Mouse (Mus musculus): Measurements from ENCODE around the gene Psmc5. TPM values are rescaled to one million over a fixed set of nuclear protein-coding genes. Genes with fewer than 3 reads are reported as not detected.
A peak's percentile ranks its signal among the peaks of the same experiment; 100 is the strongest.

Psmc5 gene
- polyA plus RNA-seq, 1 experiment from 2014 or later = 288 TPM

DNA sequence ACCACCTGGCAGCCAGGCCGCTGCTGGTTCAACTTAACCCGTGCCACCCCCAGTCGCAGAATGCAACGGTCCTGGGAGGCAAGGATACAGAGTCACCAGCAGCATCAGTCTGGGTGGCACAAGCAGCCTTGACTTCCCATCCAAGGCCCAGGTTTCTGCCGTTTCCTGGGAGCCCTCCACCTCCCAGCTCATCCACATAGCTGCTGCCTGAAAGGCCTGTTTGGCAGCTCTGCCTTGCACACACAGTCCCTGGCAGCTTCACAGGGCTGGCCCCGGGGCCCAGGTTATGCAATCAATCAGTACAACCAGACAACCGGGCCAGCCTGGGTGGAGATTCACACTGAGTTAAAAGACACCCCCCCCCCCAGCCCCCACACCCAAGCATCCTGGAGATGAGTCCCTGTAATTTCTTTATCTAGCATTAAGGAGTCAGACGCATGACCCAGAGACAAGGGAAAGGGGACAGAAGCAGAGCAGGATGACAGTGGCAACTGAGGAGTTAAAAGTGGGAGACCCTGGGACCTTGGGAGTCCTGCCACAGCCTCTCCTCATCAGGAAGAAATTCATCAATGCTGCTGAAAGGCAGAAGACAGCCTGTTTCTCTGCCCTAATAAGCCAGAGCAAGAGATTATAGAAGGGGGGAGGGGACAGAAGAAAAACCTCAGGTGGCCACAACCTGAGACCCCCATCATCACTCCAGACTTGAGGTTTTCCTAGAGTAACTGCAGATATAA lies 12.5 kb downstream of the Psmc5 start:
- H3K36me3 ChIP-seq (ENCODE audit: insufficient read depth) = peaks cover 53% of the 10 kb centered on the region
- TF ChIP-seq CTCF (IDR thresholded peaks at IDR 0.05; ENCODE audit: low read depth) = no peak
- no peaks in the 10 kb centered on the region for H3K27me3 ChIP-seq (ENCODE audit: insufficient read depth, low read length)
- ATAC-seq (ENCODE audit: insufficient read depth) = no peak
- WGBS = 21% methylated on average over 8 of the region's 8 CpGs
- DNase-seq = peak; percentile 49
- H3K27ac ChIP-seq (ENCODE audit: low read depth) = peak overlapping the region; percentile 72
- H3K4me3 ChIP-seq (ENCODE audit: low read depth, low read length) = peak overlapping the region; percentile 15
- peak overlapping the region; percentile 49 for H3K9ac ChIP-seq
- H3K9me3 ChIP-seq (ENCODE audit: low read depth, low read length) = no peaks in the 10 kb centered on the region
- peaks cover 22% of the 10 kb centered on the region for H3K4me1 ChIP-seq (ENCODE audit: insufficient read depth)
- peak overlapping the region; percentile 55 for H3K4me2 ChIP-seq

DNA sequence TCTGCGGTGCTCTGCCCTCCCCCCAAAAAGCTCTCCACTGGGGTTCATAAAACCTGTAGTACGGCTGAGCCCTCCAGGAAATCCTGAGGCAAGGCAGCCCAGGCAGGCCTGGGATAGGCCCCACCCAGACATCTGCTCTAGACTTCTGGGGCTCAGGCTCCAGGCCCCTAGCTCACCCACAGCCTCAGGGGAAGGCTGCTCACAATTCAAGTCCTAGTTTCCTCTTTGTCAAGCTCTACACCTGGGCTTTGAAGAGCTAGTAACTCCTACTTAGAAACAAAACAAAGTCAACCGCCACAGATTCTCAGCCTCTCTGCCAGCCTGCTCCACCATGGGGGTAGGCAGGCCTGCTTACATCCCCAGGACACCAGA lies 13.1 kb downstream of the Psmc5 start:
- ATAC-seq (ENCODE audit: insufficient read depth) (no peak), DNase-seq (peak; percentile 51)
- 11% methylated on average over 3 of the region's 3 CpGs for WGBS
- peak overlapping the region; percentile 55 for H3K4me2 ChIP-seq
- TF ChIP-seq CTCF (IDR thresholded peaks at IDR 0.05; ENCODE audit: low read depth) = no peak
- H3K4me3 ChIP-seq (ENCODE audit: low read depth, low read length) = peak overlapping the region; percentile 14
- H3K27me3 ChIP-seq (ENCODE audit: insufficient read depth, low read length) = no peaks in the 10 kb centered on the region
- H3K27ac ChIP-seq (ENCODE audit: low read depth) = peak overlapping the region; percentile 72
- H3K4me1 ChIP-seq (ENCODE audit: insufficient read depth) = peaks cover 25% of the 10 kb centered on the region
- peak overlapping the region; percentile 49 for H3K9ac ChIP-seq
- no peaks in the 10 kb centered on the region for H3K9me3 ChIP-seq (ENCODE audit: low read depth, low read length)
- H3K36me3 ChIP-seq (ENCODE audit: insufficient read depth) = peaks cover 48% of the 10 kb centered on the region

DNA sequence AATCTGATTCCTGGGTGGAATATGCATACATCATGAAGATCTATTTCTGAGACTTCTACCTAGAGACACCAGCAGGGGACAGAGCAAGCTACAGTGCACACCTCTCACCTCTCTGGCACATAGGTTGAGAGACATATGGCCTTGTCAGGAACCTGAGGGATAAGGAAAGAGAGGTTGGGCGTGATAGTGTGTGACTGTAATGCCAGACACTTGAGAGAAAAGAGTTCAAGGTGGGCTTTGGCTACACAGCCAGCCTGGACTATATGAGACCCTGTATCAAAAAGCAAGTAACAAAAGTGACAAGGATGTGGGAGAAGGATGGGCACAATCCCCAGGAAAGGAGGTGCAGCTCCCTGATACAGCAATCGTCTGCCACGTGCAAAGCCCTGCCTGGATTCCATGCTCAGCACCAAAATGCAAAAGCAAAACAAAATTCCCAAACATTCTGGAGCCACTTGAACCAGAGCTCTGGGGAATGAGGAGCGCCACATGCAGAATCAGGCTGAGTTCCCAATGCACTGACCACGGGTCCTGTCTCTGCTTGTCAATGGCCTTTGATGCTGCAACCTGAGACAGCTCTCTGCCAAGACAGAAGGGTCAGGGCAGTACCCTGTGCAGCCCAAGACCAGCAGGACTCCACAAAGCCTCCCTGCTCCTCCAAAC lies 15.3 kb downstream of the Psmc5 start:
- peak; percentile 31; the same call in 1 of the 2 replicates for TF ChIP-seq CTCF (IDR thresholded peaks at IDR 0.05; ENCODE audit: low read depth)
- no peaks in the 10 kb centered on the region for H3K27me3 ChIP-seq (ENCODE audit: insufficient read depth, low read length)
- peak overlapping the region; percentile 89 for H3K4me2 ChIP-seq
- 13% methylated on average over 5 of the region's 5 CpGs for WGBS
- H3K9me3 ChIP-seq (ENCODE audit: low read depth, low read length) = no peaks in the 10 kb centered on the region
- H3K9ac ChIP-seq = peak overlapping the region; percentile 99
- ATAC-seq (ENCODE audit: insufficient read depth) = no peak
- peak; percentile 47 for DNase-seq
- H3K4me3 ChIP-seq (ENCODE audit: low read depth, low read length) = peak overlapping the region; percentile 98
- peaks cover 26% of the 10 kb centered on the region for H3K36me3 ChIP-seq (ENCODE audit: insufficient read depth)
- H3K4me1 ChIP-seq (ENCODE audit: insufficient read depth) = peaks cover 32% of the 10 kb centered on the region
- peak overlapping the region; percentile 98 for H3K27ac ChIP-seq (ENCODE audit: low read depth)

DNA sequence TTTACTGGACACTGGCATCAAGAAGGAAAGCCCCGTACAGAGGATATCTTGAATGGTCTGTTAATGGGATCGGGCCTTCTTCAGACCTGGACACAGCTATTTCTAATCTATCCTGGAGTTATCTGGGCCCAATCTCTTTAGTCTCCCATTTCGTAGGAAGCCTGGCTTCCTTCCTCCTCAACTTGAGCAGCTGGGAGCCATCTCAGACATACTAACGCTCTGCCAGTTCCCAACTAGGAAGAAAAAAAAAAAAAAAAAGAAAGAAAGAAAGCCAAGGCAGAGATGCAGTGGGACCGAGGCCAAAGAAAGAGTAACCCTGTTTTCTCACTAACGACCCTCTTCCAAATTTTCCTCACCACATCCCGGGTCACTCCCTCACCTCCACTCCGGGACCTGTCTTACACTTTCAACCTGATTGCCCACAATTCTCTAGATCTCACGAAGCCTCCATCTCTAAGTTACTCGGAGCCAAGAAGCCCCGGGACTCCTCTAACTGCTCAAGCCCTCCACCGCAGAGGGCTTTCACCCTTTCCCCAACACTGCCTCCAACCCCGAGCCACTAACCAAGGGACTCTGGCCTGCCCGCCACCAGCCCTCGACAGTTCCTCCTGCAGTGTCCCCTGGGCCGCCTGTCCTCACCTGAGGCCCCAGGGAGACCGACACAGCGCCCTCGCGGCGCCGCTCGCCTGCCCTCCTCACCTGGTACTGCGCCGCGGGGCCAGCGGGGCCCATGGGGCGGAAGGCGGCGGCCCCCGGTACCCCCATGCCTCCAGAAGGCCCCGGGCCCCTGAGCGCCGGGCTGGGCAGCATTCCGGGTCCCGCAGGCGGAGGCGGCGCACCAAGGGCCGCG lies 16.1 kb downstream of the Psmc5 start:
- Histone ChIP-seq H3K4me1 (ENCODE audit: insufficient read depth) (peaks cover 32% of the 10 kb centered on the region), H3K9ac (peak overlapping the region; percentile 99), H3K4me2 (peak overlapping the region; percentile 89), H3K36me3 (ENCODE audit: insufficient read depth) (peaks cover 18% of the 10 kb centered on the region), H3K4me3 (ENCODE audit: low read depth, low read length) (peak overlapping the region; percentile 98), H3K9me3 (ENCODE audit: low read depth, low read length) (no peaks in the 10 kb centered on the region), H3K27ac (ENCODE audit: low read depth) (peak overlapping the region; percentile 98), H3K27me3 (ENCODE audit: insufficient read depth, low read length) (no peaks in the 10 kb centered on the region)
- no peak for TF ChIP-seq CTCF (IDR thresholded peaks at IDR 0.05; ENCODE audit: low read depth)
- ATAC-seq (ENCODE audit: insufficient read depth) (peak; percentile 19; the same call in 1 of the 2 replicates), DNase-seq (peak; percentile 85)
- WGBS = under 1% methylated on average over 41 of the region's 41 CpGs

DNA sequence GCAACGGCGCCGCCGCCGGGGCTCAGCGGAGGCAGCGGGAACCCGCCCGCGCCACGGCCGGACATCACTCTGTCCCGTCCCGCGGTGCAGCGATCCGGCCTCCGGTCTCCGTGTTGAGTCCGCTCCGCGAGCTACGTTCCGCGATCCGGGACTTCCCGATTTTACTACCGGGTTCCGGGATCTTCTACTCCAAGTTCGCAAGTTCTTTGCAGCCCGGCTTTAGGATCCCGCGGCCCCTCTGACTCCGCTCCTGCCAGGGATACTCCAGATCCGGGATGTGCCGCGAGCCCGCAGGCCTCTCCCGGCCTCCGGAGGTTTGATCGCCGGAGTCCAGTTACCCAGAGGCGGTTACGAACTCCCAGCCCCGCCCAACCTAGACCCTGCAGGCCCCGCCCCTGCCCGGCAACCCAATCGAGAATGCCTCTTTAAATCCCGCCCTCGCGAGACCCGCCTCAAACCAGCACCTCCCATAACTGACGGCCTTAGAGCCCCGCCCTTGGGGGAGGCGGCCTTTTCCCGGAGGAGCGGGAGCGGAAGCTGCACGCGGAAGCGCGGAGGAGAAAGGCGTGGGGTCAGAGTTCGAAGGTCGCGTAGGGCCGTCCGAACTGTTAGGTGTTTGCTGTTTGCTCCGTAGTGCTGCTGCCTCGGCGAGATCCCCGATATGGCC lies 16.8 kb downstream of the Psmc5 start, which contains the start of gene Smarcd2:
TSS of gene Smarcd2 (minus strand) at position 329 of the 667 bp plus-strand sequence.
- ATAC-seq (ENCODE audit: insufficient read depth) (peak; percentile 92), DNase-seq (peak; percentile 99)
- Histone ChIP-seq H3K36me3 (ENCODE audit: insufficient read depth) (peaks cover 11% of the 10 kb centered on the region), H3K4me3 (ENCODE audit: low read depth, low read length) (peak within 1 kb of the TSS; percentile 98), H3K9ac (peak within 1 kb of the TSS; percentile 99), H3K27me3 (ENCODE audit: insufficient read depth, low read length) (no peaks in the 10 kb centered on the region), H3K9me3 (ENCODE audit: low read depth, low read length) (no peaks in the 10 kb centered on the region), H3K4me2 (peak within 1 kb of the TSS; percentile 89), H3K4me1 (ENCODE audit: insufficient read depth) (peaks cover 32% of the 10 kb centered on the region), H3K27ac (ENCODE audit: low read depth) (peak within 1 kb of the TSS; percentile 98)
- under 1% methylated on average over 72 of the region's 72 CpGs for WGBS
- TF ChIP-seq CTCF (IDR thresholded peaks at IDR 0.05; ENCODE audit: low read depth) = no peak

DNA sequence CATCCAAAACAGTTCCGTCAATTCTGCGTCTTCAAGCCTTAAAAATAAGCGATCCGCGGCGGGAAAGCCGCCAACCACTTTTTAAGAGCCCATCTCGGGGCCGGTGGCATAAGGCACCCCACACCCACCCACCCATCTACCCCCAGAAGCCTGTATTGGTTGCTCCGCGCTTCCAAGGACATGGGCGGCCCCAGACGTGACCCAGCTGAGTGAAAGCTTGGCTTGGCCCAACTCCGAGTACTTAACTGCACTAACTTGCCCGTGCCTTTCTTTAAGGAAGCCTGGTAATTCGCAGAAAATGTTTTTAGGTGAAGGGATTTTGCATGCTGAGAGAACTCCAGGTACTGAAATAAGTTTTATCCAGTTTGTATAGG lies 17.3 kb downstream of the Psmc5 start:
- ATAC-seq (ENCODE audit: insufficient read depth) (peak; percentile 9; the same call in 1 of the 2 replicates), DNase-seq (no peak)
- H3K4me2 ChIP-seq = peak overlapping the region; percentile 78
- H3K9me3 ChIP-seq (ENCODE audit: low read depth, low read length) = no peaks in the 10 kb centered on the region
- peak overlapping the region; percentile 98 for H3K4me3 ChIP-seq (ENCODE audit: low read depth, low read length)
- H3K36me3 ChIP-seq (ENCODE audit: insufficient read depth) = peaks cover 10% of the 10 kb centered on the region
- H3K27ac ChIP-seq (ENCODE audit: low read depth) = peak overlapping the region; percentile 92
- TF ChIP-seq CTCF (IDR thresholded peaks at IDR 0.05; ENCODE audit: low read depth) = no peak
- H3K9ac ChIP-seq = peak overlapping the region; percentile 60
- WGBS = 7% methylated on average over 16 of the region's 16 CpGs
- H3K27me3 ChIP-seq (ENCODE audit: insufficient read depth, low read length) = no peaks in the 10 kb centered on the region
- H3K4me1 ChIP-seq (ENCODE audit: insufficient read depth) = peaks cover 30% of the 10 kb centered on the region
